Mouse (Mus musculus) R1 (cell line): ENCODE measurements at regions not wholly inside any gene's neighbourhood (a gene's known extent, or its start where the extent isn't known, plus 50 kb on each side); places are given as distances from the start of the nearest gene placed in this dataset.
A peak's percentile ranks its signal among the peaks of the same experiment; 100 is the strongest.

Experiments used
- DNase-seq: peaks from one replicate; pipeline ENCODE4 v3.0.0-alpha.2; 2018; ENCODE audit warnings: low read depth, low spot score

- no peak for DNase-seq
Observed at GRCm38 (mm10) chr12:13100505-13101354, 148.3 kb downstream of the Ddx1 start.

GRCm38 (mm10) chr12:13094111-13094851 is 152.6 kb upstream of the Mycn start:
- no peak for DNase-seq

GRCm38 (mm10) chr12:13085951-13086350 is 144.2 kb upstream of the Mycn start:
- no peak for DNase-seq

GRCm38 (mm10) chr12:13085484-13085883 is 143.8 kb upstream of the Mycn start:
- peak; percentile 52 for DNase-seq

DNA sequence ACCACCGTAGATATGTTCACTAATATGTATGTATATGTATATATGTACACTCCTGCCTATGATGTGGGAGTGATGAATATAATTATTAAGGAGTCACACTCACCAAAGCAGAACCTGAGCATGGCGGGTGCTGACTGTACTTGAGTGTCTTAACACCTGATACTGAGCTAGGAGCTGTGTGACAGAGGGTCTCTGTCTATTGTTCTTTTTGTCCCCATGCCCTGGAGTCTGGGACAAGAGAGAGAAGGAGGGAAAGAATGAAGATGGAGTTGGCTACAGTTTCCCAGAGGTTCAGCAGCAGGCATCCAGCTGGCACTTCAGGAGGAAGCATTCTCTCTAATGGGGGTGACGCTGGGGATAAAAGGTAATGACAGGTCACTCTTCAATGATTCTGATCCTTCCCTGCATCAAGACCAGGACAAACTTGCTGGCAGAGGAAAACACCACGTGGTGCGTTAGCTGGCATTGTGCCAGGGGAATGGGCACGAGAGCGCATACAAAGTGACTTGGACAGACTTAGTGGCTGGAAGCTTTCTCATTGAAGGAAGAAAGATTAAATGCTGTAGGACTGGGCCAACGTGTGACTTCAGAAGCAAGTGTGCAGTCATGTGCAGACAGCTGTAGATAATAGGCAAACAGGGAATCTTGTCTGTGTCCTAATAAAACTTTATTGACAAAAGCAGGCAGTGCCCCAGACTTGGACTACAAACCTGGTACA is 141.8 kb upstream of the Mycn start:
- no peak for DNase-seq

DNA sequence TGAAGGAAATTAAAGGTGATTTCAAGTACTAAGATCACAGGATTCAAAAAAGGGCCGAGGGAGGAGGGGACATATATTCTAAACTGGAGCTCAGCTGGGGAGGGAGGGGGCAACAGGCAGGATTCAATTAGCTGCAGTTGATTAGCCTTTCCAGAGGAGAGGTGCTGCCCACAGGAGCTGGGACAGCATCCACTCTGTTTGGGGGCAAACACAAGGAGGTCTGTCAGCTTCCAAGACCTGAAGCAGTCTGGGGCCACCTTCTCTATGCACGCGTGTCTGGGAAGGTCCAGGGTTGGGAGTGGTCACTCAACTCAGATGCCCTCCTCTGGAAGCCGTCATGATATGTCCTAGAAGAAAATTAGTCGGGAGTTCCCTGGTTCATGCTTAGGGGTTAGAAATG is 139.1 kb upstream of the Mycn start:
- DNase-seq: no peak

- no peak for DNase-seq
Observed at GRCm38 (mm10) chr12:13079832-13080231, 138.1 kb upstream of the Mycn start.

- no peak for DNase-seq
Observed at GRCm38 (mm10) chr12:13077689-13078088, 136.0 kb upstream of the Mycn start.

GRCm38 (mm10) chr12:13076699-13077287 is 135.1 kb upstream of the Mycn start:
- no peak for DNase-seq

DNA sequence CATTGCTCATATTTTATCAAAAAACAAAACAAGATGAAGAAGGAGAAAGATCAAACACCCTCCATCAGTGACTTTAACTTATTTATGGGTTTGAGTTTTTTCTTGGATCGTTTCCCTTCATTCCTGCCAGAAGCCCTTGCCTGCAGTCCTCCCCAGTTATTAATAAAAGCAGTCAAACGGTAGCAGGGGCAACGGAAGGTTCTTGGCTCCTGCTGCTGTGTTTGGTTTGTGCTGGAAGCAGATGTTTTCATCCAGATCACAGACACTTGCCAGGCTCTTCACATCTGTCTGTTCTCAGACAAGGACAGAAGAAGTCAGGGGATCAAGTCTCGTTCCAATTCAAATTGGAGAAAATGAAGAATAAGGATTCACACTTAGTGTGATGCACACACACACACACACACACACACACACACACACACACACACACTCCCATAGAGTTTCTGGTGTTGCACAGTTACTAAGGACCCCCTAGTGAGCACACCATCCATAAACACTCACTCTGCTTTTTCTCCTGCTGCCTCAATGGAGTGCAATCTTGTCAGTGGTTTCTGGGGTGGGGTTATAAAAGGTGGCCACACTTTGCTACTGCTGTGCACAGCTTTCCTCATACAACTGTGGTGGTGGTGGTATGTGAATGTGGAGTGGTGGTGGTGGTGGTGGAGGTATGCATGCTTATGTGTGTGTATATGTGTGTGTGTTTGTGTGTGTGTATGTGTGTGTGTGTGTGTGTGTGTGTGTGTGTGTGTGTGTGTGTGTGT is 131.6 kb upstream of the Mycn start:
- no peak for DNase-seq

GRCm38 (mm10) chr12:13067295-13067694 is 125.6 kb upstream of the Mycn start:
- DNase-seq: peak; percentile 79

GRCm38 (mm10) chr12:13066604-13067181 is 125.0 kb upstream of the Mycn start:
- DNase-seq: no peak

- DNase-seq: peak; percentile 54
Observed at GRCm38 (mm10) chr12:13059473-13059872, 117.8 kb upstream of the Mycn start.

GRCm38 (mm10) chr12:13056246-13056645 is 114.5 kb upstream of the Mycn start:
- DNase-seq: no peak

GRCm38 (mm10) chr12:13054611-13055010 is 112.9 kb upstream of the Mycn start:
- no peak for DNase-seq

GRCm38 (mm10) chr12:13053746-13054145 is 112.0 kb upstream of the Mycn start:
- no peak for DNase-seq

- no peak for DNase-seq
Observed at GRCm38 (mm10) chr12:13052845-13053623, 111.3 kb upstream of the Mycn start.

- no peak for DNase-seq
Observed at GRCm38 (mm10) chr12:13052164-13052563, 110.5 kb upstream of the Mycn start.

DNA sequence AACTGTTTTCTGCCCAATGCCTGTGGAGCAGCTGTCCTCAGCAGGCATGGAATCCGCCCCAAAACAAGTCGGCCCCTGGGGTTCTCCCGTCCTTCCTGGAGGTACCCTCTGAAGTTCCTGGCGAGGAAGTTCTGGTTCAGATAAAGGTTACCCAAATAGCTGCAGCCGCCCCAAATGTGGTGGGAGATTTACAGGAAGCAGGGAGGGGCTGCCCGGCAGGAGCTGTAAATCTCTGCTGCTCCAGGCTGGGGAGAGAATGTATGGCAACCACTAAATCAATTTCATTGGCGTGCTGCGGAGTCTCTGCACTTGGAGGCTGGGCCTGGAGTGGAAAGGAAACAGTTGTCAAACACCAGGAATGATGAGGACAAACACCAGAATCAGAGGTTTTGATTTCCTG is 107.9 kb upstream of the Mycn start:
- DNase-seq: no peak

- no peak for DNase-seq
Observed at GRCm38 (mm10) chr12:13048168-13048727, 106.5 kb upstream of the Mycn start.
